Mouse (Mus musculus) myocyte (in vitro differentiated cells): ENCODE measurements at regions not wholly inside any gene's neighbourhood (a gene's known extent, or its start where the extent isn't known, plus 50 kb on each side); places are given as distances from the start of the nearest gene placed in this dataset.

Experiments
- CEBPB ChIP-seq: IDR thresholded peaks from 2 replicates; pipeline ENCODE4 v1.6.1; 2011; ENCODE audit warnings: mild to moderate bottlenecking, moderate library complexity; ENCODE audit not compliant: poor library complexity, insufficient read depth, severe bottlenecking
- E2F4 ChIP-seq: IDR thresholded peaks from one replicate; pipeline ENCODE4 v1.6.1; 2011; ENCODE audit warnings: mild to moderate bottlenecking, control low read depth, moderate library complexity; ENCODE audit not compliant: insufficient read depth
- MAX ChIP-seq: IDR thresholded peaks from one replicate; pipeline ENCODE4 v1.6.1; 2011; ENCODE audit warnings: low read depth, mild to moderate bottlenecking, control low read depth
- MYOD1 ChIP-seq, 3 experiments: IDR thresholded peaks; one replicate each; pipeline ENCODE4 v1.6.1; 2011; ENCODE audit warnings: control low read depth in 2 of 3, low read depth in 2 of 3, mild to moderate bottlenecking in 2 of 3, moderate library complexity in 1 of 3; ENCODE audit not compliant: insufficient read length in 2 of 3, control insufficient read depth in 1 of 3
- MYOG ChIP-seq, 3 experiments: IDR thresholded peaks; one replicate each; pipeline ENCODE4 v1.6.1; 2011; ENCODE audit warnings: control low read depth in 2 of 3, low read depth in 2 of 3, mild to moderate bottlenecking in 2 of 3; ENCODE audit not compliant: insufficient read length in 2 of 3, control insufficient read depth in 1 of 3, insufficient read depth in 1 of 3
- POLR2A ChIP-seq: IDR thresholded peaks from one replicate; pipeline ENCODE4 v1.6.1; 2011; ENCODE audit warnings: low read depth, mild to moderate bottlenecking, control low read depth, moderate library complexity; ENCODE audit not compliant: insufficient read length
- POLR2AphosphoS2 ChIP-seq: IDR thresholded peaks from one replicate; pipeline ENCODE4 v1.6.1; 2011; ENCODE audit warnings: low read depth, control low read depth; ENCODE audit not compliant: insufficient read length
- REST ChIP-seq: IDR thresholded peaks from one replicate; pipeline ENCODE4 v1.6.1; 2011; ENCODE audit warnings: mild to moderate bottlenecking, control low read depth, moderate library complexity; ENCODE audit not compliant: insufficient read depth, insufficient read length
- TCF12 ChIP-seq: IDR thresholded peaks from one replicate; pipeline ENCODE4 v1.6.1; 2011; ENCODE audit warnings: mild to moderate bottlenecking, control low read depth; ENCODE audit not compliant: poor library complexity, insufficient read depth, severe bottlenecking
- USF1 ChIP-seq: IDR thresholded peaks from one replicate; pipeline ENCODE4 v1.6.1; 2011; ENCODE audit warnings: low read depth, mild to moderate bottlenecking, control low read depth, moderate library complexity

DNA sequence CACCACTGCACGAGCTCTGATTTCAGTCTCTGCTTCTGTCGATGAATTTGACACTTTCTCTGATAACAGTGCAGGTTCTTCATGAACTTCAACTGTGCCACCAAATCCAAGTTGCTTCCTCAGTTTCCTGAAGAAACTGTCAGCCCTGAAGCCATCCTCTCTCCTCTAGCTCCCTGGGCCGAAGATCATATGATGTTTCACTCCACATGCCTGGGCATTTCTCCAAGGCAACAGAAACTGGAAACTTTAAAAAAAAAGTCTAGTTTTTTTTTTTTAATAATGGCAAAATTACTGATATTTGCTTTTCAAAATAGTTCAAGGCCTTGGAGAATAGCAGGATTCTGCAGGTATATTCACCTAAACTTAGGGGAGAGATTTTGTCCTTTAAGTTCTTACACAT is 564.8 kb downstream of the Ttll7 start:
- TF ChIP-seq POLR2A, result no peak
- TF ChIP-seq USF1, result no peak
- TF ChIP-seq POLR2AphosphoS2, result no peak
- TF ChIP-seq MYOG (IDR thresholded peaks at IDR 0.05; ENCODE audit: control insufficient read depth in 1 of 3, insufficient read depth in 1 of 3, insufficient read length in 2 of 3, low read depth in 2 of 3), result no peak
- no peak for TF ChIP-seq TCF12
- TF ChIP-seq MAX, result no peak
- TF ChIP-seq CEBPB, result no peak
- no peak for TF ChIP-seq MYOD1 (IDR thresholded peaks at IDR 0.05; ENCODE audit: control insufficient read depth in 1 of 3, insufficient read length in 2 of 3, low read depth in 2 of 3)
- TF ChIP-seq E2F4, result no peak
- TF ChIP-seq REST, result no peak
